Mouse (Mus musculus) embryonic facial prominence, embryonic 12.5 days (tissue): ENCODE data around the gene Rasal1. TPM values are rescaled to one million over a fixed set of nuclear protein-coding genes. Genes with fewer than 3 reads are reported as not detected.

Experiments
- ATAC-seq: fragments of 200-750 bp; cut with Nextera tagmentation; 2 replicates; pipeline ENCODE4 v1.8.0; 2017; ENCODE audit not compliant: insufficient number of reproducible peaks, insufficient read depth, low FRiP score, low TSS enrichment
- H3K27ac ChIP-seq: fragments of 300-500 bp; sonication (generic); 2 replicates; pipeline ENCODE4 v1.5.1; 2016; ENCODE audit warnings: mild to moderate bottlenecking
- H3K27me3 ChIP-seq: fragments of 300-500 bp; sonication (generic); 2 replicates; pipeline ENCODE4 v1.6.1; 2016; ENCODE audit warnings: mild to moderate bottlenecking, moderate library complexity
- H3K36me3 ChIP-seq: fragments of 300-500 bp; sonication (generic); 2 replicates; pipeline ENCODE4 v1.6.1; 2016; ENCODE audit warnings: mild to moderate bottlenecking
- H3K4me1 ChIP-seq: fragments of 300-500 bp; sonication (generic); 2 replicates; pipeline ENCODE4 v1.6.1; 2016
- H3K4me2 ChIP-seq: fragments of 300-500 bp; sonication (generic); replicated peaks from 2 replicates; pipeline ENCODE4 v1.6.1; 2016; ENCODE audit warnings: mild to moderate bottlenecking, moderate library complexity
- H3K4me3 ChIP-seq: fragments of 300-500 bp; sonication (generic); 2 replicates; pipeline ENCODE4 v1.5.1; 2016; ENCODE audit warnings: mild to moderate bottlenecking
- H3K9ac ChIP-seq: fragments of 300-500 bp; sonication (generic); 2 replicates; pipeline ENCODE4 v1.6.1; 2016; ENCODE audit warnings: mild to moderate bottlenecking, moderate library complexity
- H3K9me3 ChIP-seq: fragments of 300-500 bp; sonication (generic); 2 replicates; pipeline ENCODE4 v1.6.1; 2016; ENCODE audit warnings: mild to moderate bottlenecking, moderate library complexity
- WGBS: fragments of 180-500 bp; shearing (Covaris S2); methylation state at CpG from one replicate; pipeline ENCODE4 v1.1.7; 2016; 5-methylcytosine and 5-hydroxymethylcytosine counted together
- polyA plus RNA-seq: library from polyadenylated mRNA; unstranded; fragments of >200 nt; fragmentation: Nextera tagmentation; extraction: Ambion mirVana; gene quantifications from 2 replicates; pipeline ENCODE4 v1.2.1, GENCODE M21; 2016

Gene Rasal1
- polyA plus RNA-seq, 1 experiment from 2014 or later: 0.26 TPM

GRCm38 (mm10) chr5:120668761-120669160, 20.1 kb downstream of the Rasal1 start:
- H3K9ac ChIP-seq: no peak overlapping the region
- H3K27me3 ChIP-seq: peaks cover 8% of the 10 kb centered on the region; the same call in 1 of the 2 replicates
- H3K36me3 ChIP-seq: no peaks in the 10 kb centered on the region
- no peak for ATAC-seq
- no peak overlapping the region for H3K4me2 ChIP-seq
- no peaks in the 10 kb centered on the region for H3K4me1 ChIP-seq
- no peaks in the 10 kb centered on the region for H3K9me3 ChIP-seq
- no peak overlapping the region for H3K4me3 ChIP-seq
- no peak overlapping the region for H3K27ac ChIP-seq
- WGBS: 72% methylated on average over 7 of the region's 7 CpGs

- Histone ChIP-seq H3K9me3 (no peaks in the 10 kb centered on the region), H3K4me2 (no peak overlapping the region), H3K36me3 (no peaks in the 10 kb centered on the region), H3K27ac (no peak overlapping the region), H3K27me3 (peaks cover 13% of the 10 kb centered on the region), H3K4me1 (no peaks in the 10 kb centered on the region), H3K9ac (no peak overlapping the region), H3K4me3 (no peak overlapping the region)
- 90% methylated on average over 7 of the region's 7 CpGs for WGBS
- ATAC-seq: no peak
Measured at GRCm38 (mm10) chr5:120670132-120670531, 21.5 kb downstream of the Rasal1 start.

GRCm38 (mm10) chr5:120671865-120672264, 23.3 kb downstream of the Rasal1 start:
- Histone ChIP-seq H3K9ac (no peak overlapping the region), H3K4me2 (no peak overlapping the region), H3K4me3 (no peak overlapping the region), H3K36me3 (no peaks in the 10 kb centered on the region), H3K4me1 (no peaks in the 10 kb centered on the region), H3K27me3 (peaks cover 6% of the 10 kb centered on the region), H3K27ac (no peak overlapping the region), H3K9me3 (no peaks in the 10 kb centered on the region)
- 86% methylated on average over 3 of the region's 3 CpGs for WGBS
- ATAC-seq: no peak

GRCm38 (mm10) chr5:120673626-120674025, 25.0 kb downstream of the Rasal1 start:
- WGBS: 12% methylated on average over 12 of the region's 12 CpGs
- no peak overlapping the region for H3K27ac ChIP-seq
- no peak overlapping the region for H3K4me3 ChIP-seq
- no peaks in the 10 kb centered on the region for H3K4me1 ChIP-seq
- peaks cover 6% of the 10 kb centered on the region for H3K27me3 ChIP-seq
- no peak for ATAC-seq
- H3K36me3 ChIP-seq: no peaks in the 10 kb centered on the region
- H3K4me2 ChIP-seq: no peak overlapping the region
- no peak overlapping the region for H3K9ac ChIP-seq
- no peaks in the 10 kb centered on the region for H3K9me3 ChIP-seq

- Histone ChIP-seq H3K4me3 (no peak overlapping the region), H3K9me3 (no peaks in the 10 kb centered on the region), H3K27ac (no peak overlapping the region), H3K9ac (no peak overlapping the region), H3K36me3 (no peaks in the 10 kb centered on the region), H3K27me3 (peaks cover 6% of the 10 kb centered on the region), H3K4me1 (peaks cover 3% of the 10 kb centered on the region), H3K4me2 (0 out of 2 replicates have a peak overlapping the region, but pooled peaks have one; percentile 22)
- 0 out of 2 replicates have a peak, but pooled peaks have one; percentile 12 for ATAC-seq
- WGBS: 35% methylated on average over 21 of the region's 21 CpGs
Measured at GRCm38 (mm10) chr5:120674229-120675145, 25.9 kb downstream of the Rasal1 start.

- Histone ChIP-seq H3K9me3 (no peaks in the 10 kb centered on the region), H3K9ac (no peak overlapping the region), H3K4me2 (no peak overlapping the region), H3K36me3 (no peaks in the 10 kb centered on the region), H3K4me1 (peaks cover 11% of the 10 kb centered on the region), H3K27me3 (peaks cover 22% of the 10 kb centered on the region), H3K27ac (no peak overlapping the region), H3K4me3 (no peak overlapping the region)
- no peak for ATAC-seq
- 36% methylated on average over 2 of the region's 2 CpGs for WGBS
Measured at GRCm38 (mm10) chr5:120677516-120677915, 28.9 kb downstream of the Rasal1 start.

GRCm38 (mm10) chr5:120679676-120680555, 31.3 kb downstream of the Rasal1 start:
- Histone ChIP-seq H3K4me3 (peak overlapping the region; percentile 37), H3K27ac (peak overlapping the region; percentile 69; the same call in 1 of the 2 replicates), H3K9me3 (no peaks in the 10 kb centered on the region), H3K4me2 (peak overlapping the region; percentile 59), H3K27me3 (peaks cover 38% of the 10 kb centered on the region), H3K9ac (peak overlapping the region; percentile 39; the same call in 1 of the 2 replicates), H3K36me3 (no peaks in the 10 kb centered on the region), H3K4me1 (peaks cover 18% of the 10 kb centered on the region)
- ATAC-seq: peak; percentile 69
- 1% methylated on average over 24 of the region's 24 CpGs for WGBS

- no peaks in the 10 kb centered on the region for H3K9me3 ChIP-seq
- peaks cover 41% of the 10 kb centered on the region for H3K27me3 ChIP-seq
- peak overlapping the region; percentile 32 for H3K4me2 ChIP-seq
- no peaks in the 10 kb centered on the region for H3K36me3 ChIP-seq
- 87% methylated on average over 18 of the region's 18 CpGs for WGBS
- H3K27ac ChIP-seq: no peak overlapping the region
- peaks cover 18% of the 10 kb centered on the region for H3K4me1 ChIP-seq
- H3K4me3 ChIP-seq: no peak overlapping the region
- ATAC-seq: no peak
- H3K9ac ChIP-seq: 0 out of 2 replicates have a peak overlapping the region, but pooled peaks have one; percentile 1
Measured at GRCm38 (mm10) chr5:120680918-120681317, 32.3 kb downstream of the Rasal1 start.

- Histone ChIP-seq H3K4me2 (peak overlapping the region; percentile 2; the same call in 1 of the 2 replicates), H3K36me3 (no peaks in the 10 kb centered on the region), H3K9ac (no peak overlapping the region), H3K27ac (no peak overlapping the region), H3K4me3 (no peak overlapping the region), H3K4me1 (peaks cover 18% of the 10 kb centered on the region), H3K27me3 (peaks cover 41% of the 10 kb centered on the region), H3K9me3 (no peaks in the 10 kb centered on the region)
- no peak for ATAC-seq
- WGBS: 7% methylated on average over 24 of the region's 24 CpGs
Measured at GRCm38 (mm10) chr5:120682982-120683771, 34.6 kb downstream of the Rasal1 start.

- Histone ChIP-seq H3K9ac (no peak overlapping the region), H3K4me2 (no peak overlapping the region), H3K27me3 (peaks cover 41% of the 10 kb centered on the region), H3K4me1 (peaks cover 14% of the 10 kb centered on the region), H3K9me3 (no peaks in the 10 kb centered on the region), H3K4me3 (no peak overlapping the region), H3K36me3 (no peaks in the 10 kb centered on the region), H3K27ac (no peak overlapping the region)
- whole genome bisulfite sequencing: 82% methylated on average over 8 of the region's 8 CpGs
- ATAC-seq: no peak
Measured at GRCm38 (mm10) chr5:120685678-120686077, 37.1 kb downstream of the Rasal1 start.
